Mouse (Mus musculus) hindbrain, embryonic 16.5 days (tissue): Measurements from ENCODE around the gene Cdh23. TPM values are rescaled to one million over a fixed set of nuclear protein-coding genes. Genes with fewer than 3 reads are reported as not detected.

Experiments
- ATAC-seq: fragments of 200-750 bp; cut with Nextera tagmentation; 2 replicates; pipeline ENCODE4 v1.8.0; 2017; ENCODE audit warnings: moderate TSS enrichment, moderate library complexity
- H3K27ac ChIP-seq: fragments of 300-500 bp; sonication (generic); 2 replicates; pipeline ENCODE4 v1.5.1; 2014; ENCODE audit warnings: low read depth, mild to moderate bottlenecking, control low read depth, low read length, moderate library complexity
- H3K27me3 ChIP-seq: fragments of 300-500 bp; sonication (generic); replicated peaks from 2 replicates; pipeline ENCODE4 v1.6.1; 2014; ENCODE audit warnings: low read length; ENCODE audit not compliant: control insufficient read depth, insufficient read depth
- H3K36me3 ChIP-seq: fragments of 300-500 bp; sonication (generic); 2 replicates; pipeline ENCODE4 v1.6.1; 2014; ENCODE audit warnings: mild to moderate bottlenecking, low read length, moderate library complexity, mixed read lengths; ENCODE audit not compliant: control insufficient read depth, insufficient read depth
- H3K4me1 ChIP-seq: fragments of 300-500 bp; sonication (generic); 2 replicates; pipeline ENCODE4 v1.6.1; 2014; ENCODE audit warnings: low read depth, low read length; ENCODE audit not compliant: control insufficient read depth, insufficient read depth
- H3K4me2 ChIP-seq: fragments of 300-500 bp; sonication (generic); 2 replicates; pipeline ENCODE4 v1.6.1; 2014; ENCODE audit warnings: mild to moderate bottlenecking, low read length, control low read depth, moderate library complexity
- H3K4me3 ChIP-seq: fragments of 300-500 bp; sonication (generic); 2 replicates; pipeline ENCODE4 v1.5.1; 2014; ENCODE audit warnings: mild to moderate bottlenecking, low read length, control low read depth, moderate library complexity
- H3K9ac ChIP-seq: fragments of 300-500 bp; sonication (generic); 2 replicates; pipeline ENCODE4 v1.6.1; 2014; ENCODE audit warnings: low read depth, mild to moderate bottlenecking, control low read depth, low read length, moderate library complexity
- H3K9me3 ChIP-seq: fragments of 300-500 bp; sonication (generic); 2 replicates; pipeline ENCODE4 v1.6.1; 2014; ENCODE audit warnings: mild to moderate bottlenecking, low read length, moderate library complexity; ENCODE audit not compliant: control insufficient read depth
- WGBS: fragments of 180-500 bp; shearing (Covaris S2); extraction: QIAGEN DNeasy Blood & Tissue Kit; methylation state at CpG from one replicate; pipeline ENCODE4 v1.1.7; 2014; 5-methylcytosine and 5-hydroxymethylcytosine counted together
- polyA plus RNA-seq: library from polyadenylated mRNA; unstranded; fragments of >200 nt; fragmentation: Nextera tagmentation; extraction: Ambion mirVana; gene quantifications from 2 replicates; pipeline ENCODE4 v1.2.1, GENCODE M21; 2015

The Cdh23 gene
- polyA plus RNA-seq, 1 experiment from 2014 or later, result 6.1 TPM

- Histone ChIP-seq H3K9me3 (no peaks in the 10 kb centered on the region), H3K4me2 (no peak overlapping the region), H3K27ac (no peak overlapping the region), H3K4me3 (no peak overlapping the region), H3K4me1 (no peaks in the 10 kb centered on the region), H3K36me3 (no peaks in the 10 kb centered on the region), H3K9ac (no peak overlapping the region), H3K27me3 (no peaks in the 10 kb centered on the region)
- no peak for ATAC-seq
- WGBS, result 28% methylated on average over 5 of the region's 5 CpGs
These were observed 83.4 kb downstream of the Cdh23 start for GRCm38 (mm10) chr10:60612893-60613292.

GRCm38 (mm10) chr10:60607166-60607565 lies 89.1 kb downstream of the Cdh23 start:
- Histone ChIP-seq H3K4me3 (no peak overlapping the region), H3K27me3 (no peaks in the 10 kb centered on the region), H3K4me1 (no peaks in the 10 kb centered on the region; the same call in 1 of the 2 replicates), H3K27ac (no peak overlapping the region), H3K9ac (no peak overlapping the region), H3K4me2 (no peak overlapping the region), H3K9me3 (no peaks in the 10 kb centered on the region), H3K36me3 (no peaks in the 10 kb centered on the region)
- 77% methylated on average over 5 of the region's 5 CpGs for WGBS
- no peak for ATAC-seq

- no peak overlapping the region for H3K4me2 ChIP-seq
- H3K9ac ChIP-seq, result no peak overlapping the region
- H3K27me3 ChIP-seq, result no peaks in the 10 kb centered on the region
- no peaks in the 10 kb centered on the region for H3K9me3 ChIP-seq
- H3K36me3 ChIP-seq, result no peaks in the 10 kb centered on the region
- no peak overlapping the region for H3K27ac ChIP-seq
- 86% methylated on average over 6 of the region's 6 CpGs for WGBS
- H3K4me1 ChIP-seq, result no peaks in the 10 kb centered on the region; the same call in 1 of the 2 replicates
- H3K4me3 ChIP-seq, result no peak overlapping the region
- ATAC-seq, result no peak
These were observed 89.6 kb downstream of the Cdh23 start for GRCm38 (mm10) chr10:60606661-60607060.

GRCm38 (mm10) chr10:60602235-60602634 lies 94.1 kb downstream of the Cdh23 start:
- Histone ChIP-seq H3K4me3 (no peak overlapping the region), H3K4me2 (no peak overlapping the region), H3K9ac (no peak overlapping the region), H3K27ac (no peak overlapping the region), H3K4me1 (no peaks in the 10 kb centered on the region; the same call in 1 of the 2 replicates), H3K9me3 (no peaks in the 10 kb centered on the region), H3K27me3 (peaks cover 9% of the 10 kb centered on the region), H3K36me3 (no peaks in the 10 kb centered on the region)
- 73% methylated on average over 11 of the region's 11 CpGs for WGBS
- 0 out of 2 replicates have a peak, but pooled peaks have one; percentile 57 for ATAC-seq

- WGBS, result 59% methylated on average over 6 of the region's 6 CpGs
- no peak overlapping the region for H3K4me3 ChIP-seq
- peaks cover 9% of the 10 kb centered on the region for H3K4me1 ChIP-seq
- H3K9me3 ChIP-seq, result no peaks in the 10 kb centered on the region
- H3K9ac ChIP-seq, result no peak overlapping the region
- no peak overlapping the region for H3K27ac ChIP-seq
- no peaks in the 10 kb centered on the region for H3K36me3 ChIP-seq
- no peak overlapping the region for H3K4me2 ChIP-seq
- ATAC-seq, result peak; percentile 80
- H3K27me3 ChIP-seq, result peaks cover 10% of the 10 kb centered on the region
These were observed 101.1 kb downstream of the Cdh23 start for GRCm38 (mm10) chr10:60595166-60595565.

- Histone ChIP-seq H3K27ac (no peak overlapping the region), H3K4me2 (no peak overlapping the region), H3K27me3 (0 out of 2 replicates have a peak, but pooled peaks cover 4% of the 10 kb centered on the region), H3K4me1 (peaks cover 9% of the 10 kb centered on the region), H3K9ac (no peak overlapping the region), H3K4me3 (no peak overlapping the region), H3K36me3 (no peaks in the 10 kb centered on the region), H3K9me3 (no peaks in the 10 kb centered on the region)
- 15% methylated on average over 22 of the region's 22 CpGs for WGBS
- peak; percentile 56; the same call in 1 of the 2 replicates for ATAC-seq
These were observed 103.3 kb downstream of the Cdh23 start for GRCm38 (mm10) chr10:60592881-60593575.

- H3K9me3 ChIP-seq, result no peaks in the 10 kb centered on the region
- ATAC-seq, result no peak
- 80% methylated on average over 1 of the region's 1 CpGs for WGBS
- H3K27me3 ChIP-seq, result no peaks in the 10 kb centered on the region; the same call in 1 of the 2 replicates
- H3K4me3 ChIP-seq, result no peak overlapping the region
- H3K9ac ChIP-seq, result no peak overlapping the region
- peaks cover 9% of the 10 kb centered on the region for H3K4me1 ChIP-seq
- H3K27ac ChIP-seq, result no peak overlapping the region
- H3K36me3 ChIP-seq, result no peaks in the 10 kb centered on the region
- H3K4me2 ChIP-seq, result no peak overlapping the region
These were observed 105.0 kb downstream of the Cdh23 start for GRCm38 (mm10) chr10:60591281-60591680.

- Histone ChIP-seq H3K9me3 (no peaks in the 10 kb centered on the region), H3K4me3 (no peak overlapping the region), H3K4me1 (peaks cover 9% of the 10 kb centered on the region), H3K9ac (no peak overlapping the region), H3K36me3 (no peaks in the 10 kb centered on the region), H3K4me2 (no peak overlapping the region), H3K27me3 (no peaks in the 10 kb centered on the region; the same call in 1 of the 2 replicates), H3K27ac (no peak overlapping the region)
- WGBS, result 53% methylated on average over 7 of the region's 7 CpGs
- ATAC-seq, result no peak
These were observed 106.0 kb downstream of the Cdh23 start for GRCm38 (mm10) chr10:60590241-60590640.

GRCm38 (mm10) chr10:60585691-60586090 lies 110.6 kb downstream of the Cdh23 start:
- Histone ChIP-seq H3K27me3 (peaks cover 16% of the 10 kb centered on the region), H3K9ac (no peak overlapping the region), H3K27ac (no peak overlapping the region), H3K4me2 (no peak overlapping the region), H3K4me1 (no peaks in the 10 kb centered on the region), H3K4me3 (no peak overlapping the region), H3K9me3 (no peaks in the 10 kb centered on the region), H3K36me3 (no peaks in the 10 kb centered on the region)
- no peak for ATAC-seq
- 55% methylated on average over 6 of the region's 6 CpGs for WGBS
